Mouse (Mus musculus) liver, embryonic 14.5 days (tissue): ENCODE results near the gene Lyrm4. TPM values are rescaled to one million over a fixed set of nuclear protein-coding genes. Genes with fewer than 3 reads are reported as not detected.

ENCODE experiments used
- ATAC-seq: fragments of 200-750 bp; cut with Nextera tagmentation; 2 replicates; pipeline ENCODE4 v1.8.0; 2017; ENCODE audit warnings: moderate number of reproducible peaks, mild to moderate bottlenecking, moderate library complexity; ENCODE audit not compliant: insufficient read depth
- DNase-seq, 3 experiments: peaks; one replicate each; pipeline ENCODE4 v3.0.0-alpha.2; 2012 to 2013; ENCODE audit warnings: low read depth in 3 of 3, low spot score in 3 of 3
- H3K27ac ChIP-seq: fragments of 300-500 bp; sonication (generic); 2 replicates; pipeline ENCODE4 v1.5.1; 2014; ENCODE audit warnings: moderate library complexity, mild to moderate bottlenecking, control low read depth, inconsistent platforms
- H3K27me3 ChIP-seq: fragments of 300-500 bp; sonication (generic); 2 replicates; pipeline ENCODE4 v1.6.1; 2014; ENCODE audit warnings: mild to moderate bottlenecking, low read length, moderate library complexity; ENCODE audit not compliant: control insufficient read depth, insufficient read depth
- H3K36me3 ChIP-seq: fragments of 300-500 bp; sonication (generic); replicated peaks from 2 replicates; pipeline ENCODE4 v1.6.1; 2014; ENCODE audit warnings: low read depth; ENCODE audit not compliant: control insufficient read depth, insufficient read depth
- H3K4me1 ChIP-seq, 2 experiments: fragments of 200-500 bp in 1 of 2; fragments of 300-500 bp in 1 of 2; sonication (generic) in 1 of 2; replicated peaks; 2 replicates each; pipeline ENCODE4 v1.6.1; 2012 to 2014; ENCODE audit warnings: antibody characterized with exemption in 1 of 2, inconsistent platforms in 1 of 2, low read length in 1 of 2; ENCODE audit not compliant: control insufficient read depth in 2 of 2, insufficient read depth in 2 of 2
- H3K4me2 ChIP-seq: fragments of 300-500 bp; sonication (generic); 2 replicates; pipeline ENCODE4 v1.6.1; 2014; ENCODE audit warnings: low read depth, mild to moderate bottlenecking, control low read depth, moderate library complexity
- H3K4me3 ChIP-seq, 2 experiments: fragments of 200-500 bp in 1 of 2; fragments of 300-500 bp in 1 of 2; sonication (generic) in 1 of 2; 2 replicates each; pipeline ENCODE4 v1.5.1; 2012 to 2014; ENCODE audit warnings: low read depth in 2 of 2, low read length in 2 of 2, mild to moderate bottlenecking in 2 of 2, control low read depth in 1 of 2, inconsistent platforms in 1 of 2, moderate library complexity in 1 of 2; ENCODE audit not compliant: insufficient read depth in 1 of 2
- H3K9ac ChIP-seq: fragments of 300-500 bp; sonication (generic); replicated peaks from 2 replicates; pipeline ENCODE4 v1.6.1; 2014; ENCODE audit warnings: mild to moderate bottlenecking, control low read depth, moderate library complexity
- H3K9me3 ChIP-seq: fragments of 300-500 bp; sonication (generic); 2 replicates; pipeline ENCODE4 v1.6.1; 2016; ENCODE audit warnings: low read length, mixed read lengths; ENCODE audit not compliant: control insufficient read depth
- CTCF ChIP-seq: IDR thresholded peaks from 2 replicates; pipeline ENCODE4 v1.5.1; 2016; ENCODE audit warnings: antibody characterized with exemption, low read depth, control low read depth
- EP300 ChIP-seq: IDR thresholded peaks from 2 replicates; pipeline ENCODE4 v1.6.1; 2016; ENCODE audit warnings: antibody characterized with exemption, low read depth
- WGBS: fragments of 180-500 bp; shearing (Covaris S2); extraction: QIAGEN DNeasy Blood & Tissue Kit; methylation state at CpG from one replicate; pipeline ENCODE4 v1.1.7; 2014; ENCODE audit not compliant: insufficient replicate concordance; 5-methylcytosine and 5-hydroxymethylcytosine counted together
- polyA plus RNA-seq, 2 experiments: library from polyadenylated mRNA; depleted of rRNA in 1 of 2; stranded (reverse) in 1 of 2; unstranded in 1 of 2; fragments of >200 nt; fragmentation: Nextera tagmentation in 1 of 2; extraction: Ambion mirVana in 1 of 2; gene quantifications; 2 replicates each; pipeline versions ENCODE4 v1.2.1 to v1.2.3; 2012 to 2014

The Lyrm4 gene
- polyA plus RNA-seq, 2 experiments: 6.8 to 28.8 TPM

DNA sequence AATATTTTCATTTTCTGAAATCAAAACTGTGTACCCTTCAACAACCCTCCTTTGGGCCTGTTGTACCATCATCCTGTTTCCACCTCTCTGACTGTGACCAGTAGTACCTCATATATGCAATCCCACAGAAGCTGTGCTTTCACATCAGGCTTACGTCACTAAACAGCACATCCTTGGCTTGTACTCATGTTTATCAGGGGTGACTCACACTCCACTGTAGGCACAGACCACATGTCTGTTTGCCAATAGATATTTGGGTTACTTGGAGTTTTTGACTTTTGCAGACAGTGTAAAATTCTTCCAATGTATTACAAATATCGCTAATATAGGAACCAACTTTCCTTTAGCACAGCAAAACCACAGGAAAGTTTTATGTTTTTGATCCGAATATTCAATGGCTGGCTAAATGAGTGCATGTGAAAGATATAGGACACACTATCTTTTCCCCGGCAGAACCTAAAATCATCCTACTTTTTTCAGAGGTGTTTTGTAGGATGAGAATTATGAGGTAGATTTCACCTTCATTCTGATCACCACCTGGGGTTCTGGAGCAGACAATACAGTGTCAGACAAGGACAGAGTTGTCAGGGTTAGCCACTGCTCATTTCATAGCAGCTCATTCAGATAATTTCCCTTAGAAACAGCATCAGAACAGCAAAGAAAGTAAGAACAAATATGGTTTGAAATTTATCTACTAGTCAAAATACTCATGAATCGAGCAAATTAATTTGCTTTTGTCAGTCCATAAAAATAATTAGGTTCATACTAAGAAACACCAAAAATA lies 30.5 kb downstream of the Lyrm4 start:
- Histone ChIP-seq H3K9ac (peak overlapping the region; percentile 58), H3K4me2 (peak overlapping the region; percentile 64), H3K4me1 (peaks cover 37 to 42% of the 10 kb centered on the region in 2 experiments), H3K36me3 (peaks cover 3% of the 10 kb centered on the region), H3K9me3 (no peaks in the 10 kb centered on the region), H3K4me3 (peak overlapping the region in 1 of 2 experiments; percentile 21; a peak in 2 of 4 replicates), H3K27me3 (no peaks in the 10 kb centered on the region), H3K27ac (peak overlapping the region; percentile 91)
- ATAC-seq (peak; percentile 99), DNase-seq (peak; percentile 75 to 83 (median 82))
- TF ChIP-seq EP300 (peak; percentile 89), CTCF (no peak)
- WGBS: 31% methylated on average over 5 of the region's 5 CpGs

- TF ChIP-seq CTCF: no peak
- no peak for TF ChIP-seq EP300
- no peak overlapping the region for H3K4me3 ChIP-seq
- H3K4me1 ChIP-seq: peaks cover 36 to 42% of the 10 kb centered on the region in 2 experiments
- peak overlapping the region; percentile 38 for H3K9ac ChIP-seq
- no peaks in the 10 kb centered on the region for H3K27me3 ChIP-seq
- 78% methylated on average over 3 of the region's 3 CpGs for whole genome bisulfite sequencing
- no peak for ATAC-seq
- H3K4me2 ChIP-seq: peak overlapping the region; percentile 13
- peak overlapping the region; percentile 9 for H3K27ac ChIP-seq
- H3K36me3 ChIP-seq: peaks cover 3% of the 10 kb centered on the region
- no peak for DNase-seq
- H3K9me3 ChIP-seq: no peaks in the 10 kb centered on the region
These were observed 31.4 kb downstream of the Lyrm4 start for GRCm38 (mm10) chr13:36085971-36086370.

DNA sequence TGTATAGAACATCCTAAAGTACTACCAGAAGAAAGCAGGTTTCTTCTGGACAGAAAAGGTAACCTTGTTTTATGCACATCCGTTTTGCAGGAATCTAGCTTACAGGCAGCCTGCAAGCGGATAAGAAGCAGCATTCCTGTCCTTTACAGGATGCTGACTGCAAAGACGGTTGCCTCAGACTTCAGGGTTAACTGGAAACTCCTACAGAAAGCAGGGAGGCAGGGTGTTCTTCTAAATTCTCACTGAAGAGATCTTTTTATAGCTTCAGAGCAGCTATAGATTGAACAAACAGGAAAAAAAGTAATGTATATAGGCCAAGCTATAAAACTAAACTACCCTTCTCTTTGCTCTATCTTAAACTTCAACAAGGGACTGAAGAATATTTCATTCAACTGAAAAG lies 32.6 kb downstream of the Lyrm4 start:
- Histone ChIP-seq H3K4me2 (no peak overlapping the region), H3K4me3 (no peak overlapping the region), H3K4me1 (peaks cover 27 to 33% of the 10 kb centered on the region in 2 experiments), H3K36me3 (no peaks in the 10 kb centered on the region; the same call in 1 of the 2 replicates), H3K9me3 (no peaks in the 10 kb centered on the region), H3K9ac (no peak overlapping the region), H3K27ac (no peak overlapping the region), H3K27me3 (no peaks in the 10 kb centered on the region)
- no peak for ATAC-seq
- DNase-seq: no peak
- 87% methylated on average over 3 of the region's 3 CpGs for WGBS
- TF ChIP-seq EP300 (no peak), CTCF (no peak)

DNA sequence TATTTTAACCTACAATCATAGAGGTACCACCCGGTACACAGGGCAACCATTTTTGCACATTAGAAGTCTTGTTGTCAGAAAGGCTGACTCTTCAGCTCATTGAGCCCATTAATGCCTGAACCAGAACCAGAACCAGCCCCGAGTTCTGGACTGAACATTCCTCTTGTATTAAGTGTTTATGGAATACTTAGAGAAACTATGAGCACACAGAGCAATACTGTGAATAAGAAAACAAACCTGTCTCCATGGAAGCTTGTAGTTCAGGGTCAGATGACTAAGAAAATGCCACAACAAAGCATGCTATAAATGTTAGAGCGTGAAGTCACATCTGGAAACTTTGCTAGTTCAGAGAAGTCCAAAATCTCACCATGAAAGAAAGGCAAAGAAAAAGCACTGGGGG lies 35.7 kb downstream of the Lyrm4 start:
- no peak overlapping the region for H3K27ac ChIP-seq
- no peak overlapping the region for H3K4me2 ChIP-seq
- no peaks in the 10 kb centered on the region for H3K9me3 ChIP-seq
- no peaks in the 10 kb centered on the region for H3K36me3 ChIP-seq
- ATAC-seq (no peak), DNase-seq (no peak)
- TF ChIP-seq CTCF (no peak), EP300 (no peak)
- no peak overlapping the region for H3K4me3 ChIP-seq
- H3K9ac ChIP-seq: no peak overlapping the region
- peaks cover 6 to 8% of the 10 kb centered on the region in 2 experiments for H3K4me1 ChIP-seq
- no peaks in the 10 kb centered on the region for H3K27me3 ChIP-seq
- 81% methylated on average over 3 of the region's 3 CpGs for WGBS

DNA sequence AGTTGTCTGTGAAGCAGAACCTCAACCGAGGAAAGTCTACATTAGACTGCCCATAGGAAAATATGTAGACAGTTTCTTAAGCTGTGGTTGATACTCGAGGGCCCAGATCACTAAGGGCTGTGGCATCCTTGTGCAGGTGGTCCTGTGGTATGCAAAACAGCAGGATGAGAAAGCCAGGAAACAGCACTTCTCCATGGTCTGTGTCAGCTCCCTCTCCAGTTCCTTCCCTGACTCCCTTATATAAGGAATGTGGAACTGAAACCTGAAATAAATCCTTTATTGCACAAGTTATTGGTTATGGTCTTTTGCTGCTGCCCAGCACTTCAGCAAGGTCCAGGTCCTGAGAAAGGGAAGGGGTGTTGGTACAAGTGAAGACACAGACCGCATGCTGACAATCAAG lies 42.8 kb downstream of the Lyrm4 start:
- H3K27ac ChIP-seq: no peak overlapping the region
- no peaks in the 10 kb centered on the region for H3K9me3 ChIP-seq
- 62% methylated on average over 3 of the region's 3 CpGs for WGBS
- DNase-seq (no peak), ATAC-seq (no peak)
- H3K4me3 ChIP-seq: no peak overlapping the region
- no peak overlapping the region for H3K4me2 ChIP-seq
- no peaks in the 10 kb centered on the region for H3K36me3 ChIP-seq
- TF ChIP-seq CTCF: no peak
- no peaks in the 10 kb centered on the region for H3K27me3 ChIP-seq
- H3K9ac ChIP-seq: no peak overlapping the region
- peaks cover 0 to 2% of the 10 kb centered on the region in 2 experiments; a peak in 1 of 4 replicates for H3K4me1 ChIP-seq
